Mouse (Mus musculus) intestine, postnatal 0 days (tissue): Measurements from ENCODE around the gene Psmc5. TPM values are rescaled to one million over a fixed set of nuclear protein-coding genes. Genes with fewer than 3 reads are reported as not detected.

Source experiments
- ATAC-seq: fragments of 200-750 bp; cut with Nextera tagmentation; 2 replicates; pipeline ENCODE4 v1.8.0; 2017; ENCODE audit warnings: mild to moderate bottlenecking, moderate TSS enrichment, moderate library complexity
- H3K27ac ChIP-seq: fragments of 300-500 bp; sonication (generic); 2 replicates; pipeline ENCODE4 v1.5.1; 2014; ENCODE audit warnings: mild to moderate bottlenecking, low read depth, low read length, moderate library complexity
- H3K27me3 ChIP-seq: fragments of 300-500 bp; sonication (generic); replicated peaks from 2 replicates; pipeline ENCODE4 v1.6.1; 2014; ENCODE audit warnings: low read length, mixed read lengths; ENCODE audit not compliant: control insufficient read depth, insufficient read depth
- H3K36me3 ChIP-seq: fragments of 300-500 bp; sonication (generic); 2 replicates; pipeline ENCODE4 v1.6.1; 2014; ENCODE audit warnings: mild to moderate bottlenecking, moderate library complexity; ENCODE audit not compliant: control insufficient read depth, insufficient read depth
- H3K4me1 ChIP-seq: fragments of 300-500 bp; sonication (generic); replicated peaks from 2 replicates; pipeline ENCODE4 v1.6.1; 2014; ENCODE audit warnings: antibody characterized with exemption, low read length, mixed read lengths; ENCODE audit not compliant: control insufficient read depth, insufficient read depth
- H3K4me2 ChIP-seq: fragments of 300-500 bp; sonication (generic); replicated peaks from 2 replicates; pipeline ENCODE4 v1.6.1; 2014; ENCODE audit warnings: low read depth, mild to moderate bottlenecking, moderate library complexity
- H3K4me3 ChIP-seq: fragments of 300-500 bp; sonication (generic); 2 replicates; pipeline ENCODE4 v1.5.1; 2014; ENCODE audit warnings: low read depth, low read length
- H3K9ac ChIP-seq: fragments of 300-500 bp; sonication (generic); 2 replicates; pipeline ENCODE4 v1.6.1; 2014; ENCODE audit warnings: mild to moderate bottlenecking, low read depth, low read length
- H3K9me3 ChIP-seq: fragments of 300-500 bp; sonication (generic); 2 replicates; pipeline ENCODE4 v1.6.1; 2016; ENCODE audit warnings: mixed run types; ENCODE audit not compliant: control insufficient read depth
- CTCF ChIP-seq: sonication (generic); IDR thresholded peaks from 2 replicates; pipeline ENCODE4 v1.5.1; 2016; ENCODE audit warnings: low read depth, mild to moderate bottlenecking, control low read depth, antibody characterized with exemption, moderate library complexity
- WGBS: fragments of 180-500 bp; shearing (Covaris S2); extraction: QIAGEN DNeasy Blood & Tissue Kit; methylation state at CpG from one replicate; pipeline ENCODE4 v1.1.7; 2014; 5-methylcytosine and 5-hydroxymethylcytosine counted together
- polyA plus RNA-seq: library from polyadenylated mRNA; unstranded; fragments of >200 nt; fragmentation: Nextera tagmentation; extraction: Ambion mirVana; gene quantifications from 2 replicates; pipeline ENCODE4 v1.2.1, GENCODE M21; 2015

Psmc5 gene
- polyA plus RNA-seq, 1 experiment from 2014 or later, result 160 TPM

DNA sequence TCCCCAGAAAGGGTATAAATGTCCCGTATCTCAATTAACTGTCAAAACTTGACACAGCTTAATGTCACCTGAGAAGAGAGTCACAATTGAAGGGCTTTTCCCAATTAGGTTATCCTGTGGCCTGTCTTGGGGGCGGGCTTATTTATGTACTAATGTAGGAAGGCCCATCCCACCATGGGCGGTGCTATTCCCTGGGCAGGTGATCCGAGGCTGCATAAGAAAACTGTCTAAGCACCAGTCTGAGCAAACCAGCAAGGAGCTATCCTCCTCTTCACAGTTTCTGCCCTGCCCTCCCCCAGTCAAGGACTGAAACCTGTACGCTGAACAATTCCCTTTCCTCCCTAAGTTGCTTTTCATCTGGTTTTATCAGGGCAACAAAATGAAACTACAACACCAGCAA is 34.4 kb downstream of the Psmc5 start:
- no peak overlapping the region for H3K4me3 ChIP-seq
- no peak overlapping the region for H3K27ac ChIP-seq
- H3K36me3 ChIP-seq, result no peaks in the 10 kb centered on the region
- ATAC-seq, result no peak
- no peak for TF ChIP-seq CTCF
- no peaks in the 10 kb centered on the region for H3K9me3 ChIP-seq
- no peaks in the 10 kb centered on the region for H3K4me1 ChIP-seq
- no peak overlapping the region for H3K4me2 ChIP-seq
- H3K27me3 ChIP-seq, result no peaks in the 10 kb centered on the region
- WGBS, result 88% methylated on average over 5 of the region's 5 CpGs
- no peak overlapping the region for H3K9ac ChIP-seq

DNA sequence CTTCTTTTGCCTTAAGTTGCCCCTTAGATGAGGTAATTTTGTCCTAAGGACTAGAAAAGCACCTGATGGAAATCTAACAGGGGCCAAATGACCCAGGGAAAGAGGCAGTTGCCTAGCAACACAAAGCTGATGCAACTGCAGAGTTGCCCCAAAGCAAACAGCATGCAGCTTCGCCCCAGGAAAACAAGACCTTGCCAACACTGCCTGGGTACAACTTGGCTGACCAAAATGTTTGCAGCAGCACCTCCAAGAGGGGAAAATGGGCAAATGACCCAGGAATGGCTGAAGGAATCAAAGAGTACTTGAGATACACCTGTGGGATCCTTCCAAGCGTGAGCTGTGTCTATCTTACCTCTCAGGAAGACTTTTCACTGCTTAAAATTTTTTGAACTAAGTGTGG is 35.9 kb downstream of the Psmc5 start:
- 85% methylated on average over 2 of the region's 2 CpGs for WGBS
- no peak overlapping the region for H3K4me2 ChIP-seq

DNA sequence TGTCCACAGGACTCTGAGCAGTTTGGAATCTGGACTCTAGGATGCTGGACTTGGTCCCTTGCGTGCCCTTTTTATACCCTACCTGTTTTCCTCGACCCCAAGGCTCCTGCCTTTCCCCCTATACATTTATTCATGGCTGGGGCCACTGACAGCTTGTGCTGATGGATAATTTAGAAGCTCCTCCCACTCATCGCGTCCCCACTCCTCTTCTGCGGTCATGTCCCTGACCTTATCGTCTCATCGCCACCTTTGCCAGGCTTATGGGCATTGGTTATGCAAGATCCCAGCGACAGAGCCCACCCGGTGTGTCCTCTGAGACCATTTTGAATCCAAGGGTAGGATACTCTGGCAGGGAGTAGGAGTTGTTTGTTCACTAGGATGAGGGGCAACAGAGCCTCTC is 45.8 kb downstream of the Psmc5 start, which contains the start of gene Gh:
TSS of gene Gh (minus strand) at position 101 of the 400 bp plus-strand sequence.
- WGBS, result 80% methylated on average over 9 of the region's 9 CpGs
- ATAC-seq, result no peak
- Histone ChIP-seq H3K9me3 (no peaks in the 10 kb centered on the region), H3K4me2 (no peak within 1 kb of the TSS), H3K4me1 (no peaks in the 10 kb centered on the region), H3K9ac (no peak within 1 kb of the TSS), H3K27ac (no peak within 1 kb of the TSS), H3K36me3 (no peaks in the 10 kb centered on the region), H3K27me3 (no peaks in the 10 kb centered on the region), H3K4me3 (no peak within 1 kb of the TSS)
- TF ChIP-seq CTCF, result no peak

More for the DNA sequence above, 35.9 kb downstream of the Psmc5 start:
- Histone ChIP-seq H3K4me1 (no peaks in the 10 kb centered on the region), H3K9me3 (no peaks in the 10 kb centered on the region), H3K9ac (no peak overlapping the region), H3K27me3 (no peaks in the 10 kb centered on the region), H3K36me3 (no peaks in the 10 kb centered on the region), H3K27ac (no peak overlapping the region), H3K4me3 (no peak overlapping the region)
- no peak for ATAC-seq
- no peak for TF ChIP-seq CTCF

DNA sequence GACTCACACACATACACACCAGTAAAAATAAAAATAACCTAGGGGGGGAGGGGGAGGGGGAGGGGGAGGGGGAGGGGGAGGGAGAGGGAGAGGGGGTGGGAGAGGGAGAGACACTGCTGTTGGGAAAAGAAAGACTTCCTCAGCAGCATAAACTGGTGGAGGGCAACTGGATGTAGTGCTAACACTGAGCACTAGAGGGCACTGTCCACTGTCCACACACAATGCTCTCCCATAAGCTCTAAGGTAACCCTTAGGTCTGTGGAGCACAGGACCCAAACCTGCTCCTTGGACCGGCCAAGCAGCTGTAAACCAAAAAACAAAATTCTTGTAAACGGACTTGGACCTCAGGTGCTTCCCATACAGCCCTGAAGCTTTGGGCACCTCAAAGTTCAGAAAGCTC is 46.7 kb downstream of the Psmc5 start:
- 13% methylated on average over 2 of the region's 2 CpGs for WGBS
- no peak overlapping the region for H3K4me2 ChIP-seq

DNA sequence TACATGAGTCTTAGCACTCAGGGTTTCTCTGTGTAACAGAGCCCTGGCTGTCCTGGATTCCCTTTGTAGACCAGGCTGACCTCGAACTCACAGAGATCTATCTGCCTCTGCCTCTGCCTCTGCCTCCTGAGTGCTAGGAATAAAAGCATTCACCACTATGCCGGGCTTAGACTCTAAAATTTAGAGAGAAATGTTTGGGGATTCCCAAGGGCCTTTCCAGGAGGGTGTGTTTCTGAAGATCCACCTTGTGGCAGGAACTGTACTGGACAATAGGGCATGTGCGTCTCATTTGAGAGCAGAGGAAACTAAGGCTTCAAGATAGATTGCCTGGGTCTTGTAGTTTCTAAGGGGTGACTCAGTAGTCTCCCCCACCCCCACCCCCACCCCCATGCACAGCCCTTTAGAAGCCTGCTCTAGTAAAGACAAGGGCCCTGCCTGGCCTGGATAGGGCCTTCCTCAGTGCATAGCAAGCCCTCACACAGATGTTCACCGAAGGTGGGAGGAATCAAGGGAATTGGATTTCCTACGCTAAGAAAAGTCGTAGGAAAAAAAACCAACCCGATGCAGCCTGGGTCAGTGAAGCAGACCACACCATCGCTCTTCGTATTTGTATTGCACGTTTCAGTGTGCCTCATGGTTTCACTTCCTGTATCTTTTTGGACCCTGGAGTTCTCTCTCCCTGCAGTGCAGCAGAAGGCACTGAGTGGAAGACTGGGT is 49.6 kb downstream of the Psmc5 start:
- H3K4me2 ChIP-seq, result no peak overlapping the region
- H3K9me3 ChIP-seq, result no peaks in the 10 kb centered on the region
- no peaks in the 10 kb centered on the region for H3K36me3 ChIP-seq
- no peaks in the 10 kb centered on the region for H3K4me1 ChIP-seq
- ATAC-seq, result no peak
- no peaks in the 10 kb centered on the region for H3K27me3 ChIP-seq
- H3K27ac ChIP-seq, result no peak overlapping the region
- TF ChIP-seq CTCF, result no peak
- WGBS, result 76% methylated on average over 10 of the region's 10 CpGs
- no peak overlapping the region for H3K9ac ChIP-seq
- H3K4me3 ChIP-seq, result no peak overlapping the region

More for the DNA sequence above, 46.7 kb downstream of the Psmc5 start:
- Histone ChIP-seq H3K4me1 (no peaks in the 10 kb centered on the region), H3K27ac (no peak overlapping the region), H3K4me3 (no peak overlapping the region), H3K27me3 (no peaks in the 10 kb centered on the region), H3K9ac (no peak overlapping the region), H3K36me3 (no peaks in the 10 kb centered on the region), H3K9me3 (no peaks in the 10 kb centered on the region)
- TF ChIP-seq CTCF, result peak; percentile 90
- ATAC-seq, result no peak

DNA sequence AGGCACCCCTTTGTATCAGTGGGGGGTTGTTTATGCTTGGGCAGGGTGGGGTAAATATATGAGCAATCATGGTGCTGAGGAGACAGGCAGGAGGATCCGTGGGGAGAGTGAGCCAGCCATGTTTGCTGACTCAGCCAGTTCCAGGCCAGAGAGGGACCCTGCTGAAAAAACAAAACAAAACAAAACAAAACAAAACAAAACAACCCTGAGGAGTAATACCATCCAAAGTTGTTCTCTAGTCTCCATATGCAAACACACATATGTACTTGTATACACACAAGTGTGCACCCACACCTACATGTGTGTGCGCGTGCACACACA is 50.1 kb downstream of the Psmc5 start:
- no peak overlapping the region for H3K27ac ChIP-seq
- WGBS, result 75% methylated on average over 3 of the region's 3 CpGs
- no peaks in the 10 kb centered on the region for H3K4me1 ChIP-seq
- no peak overlapping the region for H3K9ac ChIP-seq
- H3K27me3 ChIP-seq, result no peaks in the 10 kb centered on the region
- H3K4me3 ChIP-seq, result no peak overlapping the region
- no peaks in the 10 kb centered on the region for H3K36me3 ChIP-seq
- TF ChIP-seq CTCF, result no peak
- ATAC-seq, result no peak
- no peaks in the 10 kb centered on the region for H3K9me3 ChIP-seq
- no peak overlapping the region for H3K4me2 ChIP-seq

DNA sequence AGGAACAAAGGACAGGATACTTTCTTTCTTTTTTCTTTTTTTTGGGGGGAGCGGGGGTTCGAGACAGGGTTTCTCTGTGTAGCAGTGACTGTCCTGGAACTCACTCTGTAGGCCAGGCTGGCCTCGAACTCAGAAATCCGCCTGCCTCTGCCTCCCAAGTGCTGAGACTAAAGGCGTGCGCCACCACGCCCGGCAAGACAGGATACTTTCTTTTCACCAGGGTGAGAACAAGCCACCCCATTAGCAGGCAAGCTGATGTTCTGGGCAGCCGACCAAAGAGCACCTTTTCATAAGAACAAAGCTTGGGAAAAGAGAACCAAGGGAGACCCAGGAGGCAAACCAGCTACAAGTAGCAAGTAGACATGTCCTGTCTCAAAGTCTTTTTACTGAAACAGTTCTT is 50.8 kb downstream of the Psmc5 start:
- no peak overlapping the region for H3K27ac ChIP-seq
- H3K9ac ChIP-seq, result no peak overlapping the region
- no peak overlapping the region for H3K4me3 ChIP-seq
- ATAC-seq, result no peak
- TF ChIP-seq CTCF, result no peak
- H3K4me2 ChIP-seq, result no peak overlapping the region
- H3K4me1 ChIP-seq, result no peaks in the 10 kb centered on the region
- no peaks in the 10 kb centered on the region for H3K27me3 ChIP-seq
- 82% methylated on average over 9 of the region's 9 CpGs for WGBS
- H3K9me3 ChIP-seq, result no peaks in the 10 kb centered on the region
- no peaks in the 10 kb centered on the region for H3K36me3 ChIP-seq
